Mouse (Mus musculus) embryonic facial prominence, embryonic 10.5 days (tissue): ENCODE measurements around the gene Nfkbib. TPM values are rescaled to one million over a fixed set of nuclear protein-coding genes. Genes with fewer than 3 reads are reported as not detected.

ENCODE experiments used
- DNase-seq: peaks from one replicate; pipeline ENCODE4 v3.0.0-alpha.2; 2017; ENCODE audit warnings: low spot score
- H3K27ac ChIP-seq: fragments of 300-500 bp; sonication (generic); replicated peaks from 2 replicates; pipeline ENCODE4 v1.5.1; 2016; ENCODE audit warnings: mild to moderate bottlenecking
- H3K27me3 ChIP-seq: fragments of 300-500 bp; sonication (generic); replicated peaks from 2 replicates; pipeline ENCODE4 v1.6.1; 2016; ENCODE audit warnings: low read depth, mild to moderate bottlenecking; ENCODE audit not compliant: poor library complexity, severe bottlenecking
- H3K36me3 ChIP-seq: fragments of 300-500 bp; sonication (generic); replicated peaks from 2 replicates; pipeline ENCODE4 v1.6.1; 2016; ENCODE audit warnings: mild to moderate bottlenecking, moderate library complexity
- H3K4me1 ChIP-seq: fragments of 300-500 bp; sonication (generic); 2 replicates; pipeline ENCODE4 v1.6.1; 2016
- H3K4me3 ChIP-seq: fragments of 300-500 bp; sonication (generic); 2 replicates; pipeline ENCODE4 v1.5.1; 2016; ENCODE audit warnings: mild to moderate bottlenecking, moderate library complexity
- H3K9me3 ChIP-seq: fragments of 300-500 bp; sonication (generic); 2 replicates; pipeline ENCODE4 v1.6.1; 2016; ENCODE audit warnings: mild to moderate bottlenecking
- WGBS: fragments of 180-500 bp; shearing (Covaris S2); methylation state at CpG from one replicate; pipeline ENCODE4 v1.1.7; 2016; 5-methylcytosine and 5-hydroxymethylcytosine counted together
- polyA plus RNA-seq: library from polyadenylated mRNA; unstranded; fragments of >200 nt; fragmentation: Nextera tagmentation; extraction: Ambion mirVana; gene quantifications from 2 replicates; pipeline ENCODE4 v1.2.1, GENCODE M21; 2016

The Nfkbib gene
- polyA plus RNA-seq, 1 experiment from 2014 or later = 55.1 TPM

DNA sequence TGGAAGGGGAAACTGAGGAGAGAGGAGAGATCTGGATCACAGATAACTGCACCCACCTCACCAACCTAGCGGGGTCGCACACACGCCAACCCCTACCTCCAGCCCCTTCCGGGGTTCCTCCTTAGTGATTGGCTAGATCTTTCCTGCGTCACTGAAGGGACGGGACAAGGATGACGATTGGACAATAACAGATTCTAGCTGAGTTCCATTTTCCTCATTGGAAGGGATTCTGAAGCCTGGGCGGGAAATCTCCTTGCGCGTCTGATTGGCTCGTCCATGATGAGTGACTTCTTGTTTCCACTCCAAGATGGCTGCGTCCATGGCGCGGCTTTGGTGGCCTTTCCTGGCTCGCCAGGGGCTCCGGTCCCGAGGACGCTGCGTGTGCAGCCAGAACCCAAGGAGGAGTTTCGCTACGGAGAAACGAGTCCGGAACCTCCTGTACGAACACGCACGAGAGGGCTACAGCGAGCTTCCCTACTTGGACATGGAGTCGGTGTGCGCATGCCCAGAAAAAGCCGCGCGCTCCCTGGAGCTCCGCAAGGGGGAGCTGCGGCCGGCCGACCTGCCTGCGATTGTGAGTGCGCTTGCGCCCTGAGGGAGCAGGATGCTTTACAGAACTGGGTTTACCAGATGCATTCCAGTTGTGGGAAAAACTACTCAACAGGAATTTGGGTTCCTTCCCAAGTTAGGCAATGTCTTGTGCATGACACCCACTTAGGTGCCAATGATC, 25.4 kb downstream of the Nfkbib start, which contains the start of the genes Mrps12 and Sars2:
Gene Mrps12, minus strand, starts transcription at position 112 of the 730 bp plus-strand sequence.
Gene Sars2, plus strand, starts transcription at position 284 of the 730 bp plus-strand sequence.
- Histone ChIP-seq H3K27ac (peak within 1 kb of the TSS; percentile 95), H3K9me3 (no peaks in the 10 kb centered on the region), H3K4me3 (peak within 1 kb of the TSS; percentile 74), H3K27me3 (no peaks in the 10 kb centered on the region), H3K4me1 (peaks cover 23% of the 10 kb centered on the region), H3K36me3 (peaks cover 63% of the 10 kb centered on the region)
- peak; percentile 94 for DNase-seq
- WGBS = under 1% methylated on average over 39 of the region's 39 CpGs

- DNase-seq = no peak
- H3K4me3 ChIP-seq = peak overlapping the region; percentile 74
- H3K27me3 ChIP-seq = no peaks in the 10 kb centered on the region
- no peaks in the 10 kb centered on the region for H3K9me3 ChIP-seq
- peaks cover 23% of the 10 kb centered on the region for H3K4me1 ChIP-seq
- H3K36me3 ChIP-seq = peaks cover 63% of the 10 kb centered on the region
- peak overlapping the region; percentile 95 for H3K27ac ChIP-seq
- WGBS = 2% methylated on average over 13 of the region's 13 CpGs
Observed at GRCm38 (mm10) chr7:28741368-28741708, 26.0 kb downstream of the Nfkbib start.

GRCm38 (mm10) chr7:28740949-28741348, 26.4 kb downstream of the Nfkbib start:
- H3K4me1 ChIP-seq = peaks cover 20% of the 10 kb centered on the region
- 42% methylated on average over 9 of the region's 9 CpGs for WGBS
- H3K36me3 ChIP-seq = peaks cover 63% of the 10 kb centered on the region

GRCm38 (mm10) chr7:28739829-28740228, 27.5 kb downstream of the Nfkbib start:
- Histone ChIP-seq H3K4me1 (peaks cover 19% of the 10 kb centered on the region), H3K36me3 (peaks cover 65% of the 10 kb centered on the region), H3K4me3 (peak overlapping the region; percentile 16; the same call in 1 of the 2 replicates), H3K9me3 (no peaks in the 10 kb centered on the region), H3K27ac (no peak overlapping the region), H3K27me3 (no peaks in the 10 kb centered on the region)
- DNase-seq = no peak
- 94% methylated on average over 21 of the region's 21 CpGs for WGBS

More at GRCm38 (mm10) chr7:28740949-28741348, 26.4 kb downstream of the Nfkbib start:
- Histone ChIP-seq H3K4me3 (peak overlapping the region; percentile 74), H3K9me3 (no peaks in the 10 kb centered on the region), H3K27ac (peak overlapping the region; percentile 95), H3K27me3 (no peaks in the 10 kb centered on the region)
- no peak for DNase-seq

- peaks cover 22% of the 10 kb centered on the region for H3K4me1 ChIP-seq
- peaks cover 18% of the 10 kb centered on the region for H3K27me3 ChIP-seq
- peaks cover 12% of the 10 kb centered on the region for H3K9me3 ChIP-seq
- WGBS = 80% methylated on average over 6 of the region's 6 CpGs
- DNase-seq = no peak
- H3K36me3 ChIP-seq = peaks cover 65% of the 10 kb centered on the region
- no peak overlapping the region for H3K4me3 ChIP-seq
- no peak overlapping the region for H3K27ac ChIP-seq
Observed at GRCm38 (mm10) chr7:28735701-28736100, 31.6 kb downstream of the Nfkbib start.

DNA sequence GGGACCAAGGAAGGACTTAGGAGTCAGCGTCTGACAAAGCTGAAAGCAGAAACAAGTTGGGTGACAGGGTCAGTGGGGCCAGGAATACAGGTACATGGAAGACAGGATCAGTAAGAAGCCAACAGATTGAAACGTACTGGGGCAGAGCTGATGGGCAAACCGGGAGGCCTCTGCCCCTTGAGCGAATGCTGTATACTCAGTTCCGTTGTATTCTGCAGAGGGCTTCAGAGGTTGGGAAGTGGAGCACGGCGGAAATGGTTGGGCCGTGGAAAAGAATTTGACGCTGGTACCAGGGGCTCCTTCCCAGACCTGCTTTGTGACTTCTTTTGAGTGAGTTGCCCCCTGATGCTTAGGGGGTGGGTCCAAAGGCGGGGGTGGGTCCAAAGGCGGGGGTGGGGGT, 34.1 kb downstream of the Nfkbib start:
- Histone ChIP-seq H3K36me3 (peaks cover 45% of the 10 kb centered on the region), H3K4me3 (peak overlapping the region; percentile 61), H3K4me1 (peaks cover 18% of the 10 kb centered on the region), H3K27me3 (peaks cover 18% of the 10 kb centered on the region), H3K9me3 (peaks cover 13% of the 10 kb centered on the region), H3K27ac (peak overlapping the region; percentile 76)
- WGBS = 6% methylated on average over 11 of the region's 11 CpGs
- no peak for DNase-seq

- 3% methylated on average over 58 of the region's 58 CpGs for WGBS
- peaks cover 38% of the 10 kb centered on the region for H3K36me3 ChIP-seq
Observed at GRCm38 (mm10) chr7:28732341-28733142, 34.8 kb downstream of the Nfkbib start.

GRCm38 (mm10) chr7:28727649-28728340, 39.5 kb downstream of the Nfkbib start:
- H3K4me1 ChIP-seq = peaks cover 7% of the 10 kb centered on the region
- H3K4me3 ChIP-seq = no peak overlapping the region
- 57% methylated on average over 10 of the region's 10 CpGs for WGBS
- peaks cover 23% of the 10 kb centered on the region for H3K36me3 ChIP-seq
- peaks cover 13% of the 10 kb centered on the region for H3K9me3 ChIP-seq
- H3K27ac ChIP-seq = no peak overlapping the region
- H3K27me3 ChIP-seq = peaks cover 18% of the 10 kb centered on the region
- peak; percentile 24 for DNase-seq

More at GRCm38 (mm10) chr7:28732341-28733142, 34.8 kb downstream of the Nfkbib start:
- DNase-seq = peak; percentile 90
- Histone ChIP-seq H3K4me1 (peaks cover 18% of the 10 kb centered on the region), H3K27me3 (peaks cover 18% of the 10 kb centered on the region), H3K9me3 (peaks cover 13% of the 10 kb centered on the region), H3K27ac (peak overlapping the region; percentile 76), H3K4me3 (peak overlapping the region; percentile 61)

DNA sequence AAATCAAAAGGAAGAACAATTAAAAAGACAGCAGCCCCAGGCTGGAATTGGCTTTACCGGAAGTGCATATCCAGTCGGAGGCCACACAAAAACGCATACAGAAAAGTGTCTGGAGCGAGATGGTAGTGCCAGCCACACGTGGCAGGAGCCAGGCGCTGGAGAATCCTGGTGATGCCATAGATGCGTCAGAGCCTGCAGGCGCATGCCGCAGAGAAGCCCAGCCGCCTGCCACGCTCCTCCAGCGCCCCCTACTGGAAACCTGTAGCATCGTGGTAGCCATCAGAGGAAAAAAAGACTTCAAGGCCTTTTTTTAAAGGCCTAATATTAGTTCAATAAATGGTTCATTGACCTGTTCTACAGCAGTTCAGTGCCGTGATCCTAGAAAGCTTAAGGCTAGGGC, 40.7 kb downstream of the Nfkbib start:
- Histone ChIP-seq H3K36me3 (peaks cover 22% of the 10 kb centered on the region), H3K9me3 (peaks cover 10% of the 10 kb centered on the region), H3K27me3 (peaks cover 10% of the 10 kb centered on the region), H3K27ac (no peak overlapping the region), H3K4me1 (no peaks in the 10 kb centered on the region), H3K4me3 (no peak overlapping the region)
- 8% methylated on average over 14 of the region's 14 CpGs for WGBS
- DNase-seq = peak; percentile 86

GRCm38 (mm10) chr7:28724613-28725012, 42.7 kb downstream of the Nfkbib start:
- 94% methylated on average over 2 of the region's 2 CpGs for WGBS
- Histone ChIP-seq H3K4me3 (no peak overlapping the region), H3K36me3 (peaks cover 12% of the 10 kb centered on the region), H3K27me3 (no peaks in the 10 kb centered on the region), H3K4me1 (no peaks in the 10 kb centered on the region; the same call in 1 of the 2 replicates), H3K27ac (no peak overlapping the region), H3K9me3 (no peaks in the 10 kb centered on the region)
- DNase-seq = no peak

GRCm38 (mm10) chr7:28722079-28722478, 45.2 kb downstream of the Nfkbib start:
- no peaks in the 10 kb centered on the region for H3K9me3 ChIP-seq
- H3K27ac ChIP-seq = no peak overlapping the region
- no peak for DNase-seq
- no peak overlapping the region for H3K4me3 ChIP-seq
- H3K27me3 ChIP-seq = 0 out of 2 replicates have a peak, but pooled peaks cover 3% of the 10 kb centered on the region
- H3K36me3 ChIP-seq = peaks cover 12% of the 10 kb centered on the region
- H3K4me1 ChIP-seq = peaks cover 10% of the 10 kb centered on the region
- 90% methylated on average over 7 of the region's 7 CpGs for WGBS
